Mouse (Mus musculus) C2C12 (cell line): ENCODE data around the gene 9530077C05Rik. TPM values are rescaled to one million over a fixed set of nuclear protein-coding genes. Genes with fewer than 3 reads are reported as not detected.
A peak's percentile ranks its signal among the peaks of the same experiment; 100 is the strongest.

Source experiments
- H3K27me3 ChIP-seq: one replicate; pipeline ENCODE4 v1.6.1; 2011; ENCODE audit not compliant: control insufficient read depth, insufficient read depth, insufficient read length
- H3K36me3 ChIP-seq: one replicate; pipeline ENCODE4 v1.6.1; 2011; ENCODE audit not compliant: control insufficient read depth, insufficient read depth
- H3K4me3 ChIP-seq: one replicate; pipeline ENCODE4 v1.5.1; 2011; ENCODE audit warnings: mild to moderate bottlenecking, control low read depth; ENCODE audit not compliant: poor library complexity, insufficient read depth, severe bottlenecking
- H3K79me2 ChIP-seq: one replicate; pipeline ENCODE4 v1.6.1; 2011; ENCODE audit not compliant: control insufficient read depth, insufficient read depth
- H3K79me3 ChIP-seq: one replicate; pipeline ENCODE4 v1.6.1; 2011; ENCODE audit warnings: low read depth, control low read depth
- H3ac ChIP-seq: one replicate; pipeline ENCODE3; 2011; ENCODE audit warnings: low read depth; ENCODE audit not compliant: control insufficient read depth, insufficient read length
- CEBPB ChIP-seq: IDR thresholded peaks from one replicate; pipeline ENCODE4 v1.6.1; 2011; ENCODE audit warnings: low read depth, mild to moderate bottlenecking, control low read depth, moderate library complexity
- CTCF ChIP-seq: IDR thresholded peaks from one replicate; pipeline ENCODE4 v1.5.1; 2011; ENCODE audit not compliant: control insufficient read depth, insufficient read depth, insufficient read length
- FOSL1 ChIP-seq: IDR thresholded peaks from one replicate; pipeline ENCODE4 v1.8.0; 2011; ENCODE audit warnings: mild to moderate bottlenecking, low read length; ENCODE audit not compliant: poor library complexity, insufficient read depth, severe bottlenecking
- MAX ChIP-seq: IDR thresholded peaks from one replicate; pipeline ENCODE4 v1.6.1; 2011; ENCODE audit warnings: mild to moderate bottlenecking, control low read depth
- MYOD1 ChIP-seq: IDR thresholded peaks from one replicate; pipeline ENCODE4 v1.6.1; 2011; ENCODE audit warnings: low read depth; ENCODE audit not compliant: control insufficient read depth, insufficient read length
- MYOG ChIP-seq: IDR thresholded peaks from one replicate; pipeline ENCODE4 v1.6.1; 2011; ENCODE audit not compliant: control insufficient read depth, insufficient read length; ENCODE audit errors: extremely low read depth
- USF1 ChIP-seq: IDR thresholded peaks from one replicate; pipeline ENCODE4 v1.6.1; 2011; ENCODE audit warnings: low read depth, mild to moderate bottlenecking, control low read depth, moderate library complexity
- long read RNA-seq, 2 experiments: library from polyadenylated mRNA; unstranded; transcript quantifications; one replicate each; pipeline ENCODE4 v2.0.0; 2019 to 2020
- polyA plus RNA-seq: library from polyadenylated mRNA; unstranded; fragments of >200 nt; fragmentation: generic; extraction: Trizol; gene quantifications from one replicate; pipeline ENCODE4 v1.2.1, GENCODE M21; 2012; ENCODE audit warnings: missing spikeins

Gene 9530077C05Rik
- 1.0 TPM for polyA plus RNA-seq
- long read RNA-seq, experiment 1, partial matches to known transcripts: 1 of 4 reads
- long read RNA-seq, experiment 1, other reads (novel, unspliced or antisense): 3 of 4 reads
- long read RNA-seq, experiment 2, partial matches to known transcripts: 4 of 18 reads
- long read RNA-seq, experiment 2, other reads (novel, unspliced or antisense): 12 of 18 reads

DNA sequence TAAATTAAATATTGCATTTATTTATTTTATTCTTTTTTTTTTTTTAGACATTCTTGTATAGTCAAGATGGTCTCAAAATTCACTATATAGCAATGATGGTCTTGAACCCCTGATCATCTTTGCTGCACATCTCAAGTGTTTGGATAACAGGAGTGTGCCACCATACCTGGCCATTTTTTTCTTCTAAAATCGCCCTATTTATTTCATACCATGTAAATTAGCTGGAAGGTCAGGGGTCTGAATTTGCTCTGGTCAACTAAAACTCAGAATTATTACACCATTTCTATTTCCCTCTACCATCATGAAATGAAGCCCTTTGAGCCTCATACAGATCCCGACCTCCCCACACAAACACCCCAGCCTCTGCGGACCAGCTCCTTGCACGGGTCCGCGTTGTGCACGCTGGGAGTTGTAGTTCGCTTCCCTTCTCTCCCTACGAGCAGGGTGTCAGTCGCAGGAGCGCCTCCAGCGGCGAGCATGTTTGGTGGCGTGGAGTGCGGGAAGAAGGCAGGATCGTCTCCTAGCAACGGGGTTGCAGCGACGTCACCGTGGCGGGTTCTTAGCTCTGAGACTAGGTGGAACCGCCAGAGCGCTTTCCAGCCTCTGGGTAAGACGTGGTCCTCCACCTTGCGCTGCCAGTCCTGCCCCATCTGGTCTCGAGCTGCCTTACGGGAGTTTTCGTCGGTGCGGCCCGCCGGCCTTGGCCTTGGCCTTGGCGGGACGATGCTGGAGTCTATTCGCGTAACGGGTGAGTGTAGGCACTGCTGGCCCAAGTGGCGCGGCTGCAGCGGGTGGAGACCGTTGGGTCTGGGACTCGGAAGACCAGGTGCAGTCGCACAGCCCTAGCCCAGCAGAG, at the start of gene 9530077C05Rik:
9530077C05Rik (plus strand) TSS at position 512 of the 856 bp plus-strand sequence.
- Histone ChIP-seq H3ac (peak within 1 kb of the TSS; percentile 63), H3K36me3 (no peaks in the 10 kb centered on the region), H3K27me3 (no peaks in the 10 kb centered on the region), H3K79me3 (no peaks in the 10 kb centered on the region), H3K4me3 (peak within 1 kb of the TSS; percentile 31), H3K79me2 (no peaks in the 10 kb centered on the region)
- TF ChIP-seq CEBPB (no peak), USF1 (no peak), MYOG (no peak), MAX (peak; percentile 74), CTCF (peak; percentile 94)

DNA sequence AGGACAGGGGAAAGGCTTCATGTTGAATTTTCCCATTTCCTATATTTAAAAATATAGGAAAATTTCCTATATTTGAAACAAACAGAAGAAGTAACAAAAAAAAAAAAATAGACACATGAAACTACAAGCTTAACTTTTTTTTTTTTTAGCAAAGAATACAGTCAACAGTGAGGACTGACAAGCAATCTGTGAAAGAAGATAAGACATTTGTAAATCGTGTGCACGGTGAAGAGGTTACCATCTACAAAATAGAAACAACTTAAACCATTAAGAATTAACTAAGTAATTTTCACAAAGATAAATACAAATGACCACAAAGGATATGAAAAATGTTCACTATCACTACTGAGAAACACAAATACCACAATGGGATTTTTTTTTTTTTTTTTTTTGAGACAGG, 45.1 kb upstream of the 9530077C05Rik start:
- Histone ChIP-seq H3K27me3 (no peaks in the 10 kb centered on the region), H3ac (no peak overlapping the region), H3K79me2 (peaks cover 57% of the 10 kb centered on the region), H3K4me3 (no peak overlapping the region), H3K79me3 (peaks cover 6% of the 10 kb centered on the region), H3K36me3 (peaks cover 93% of the 10 kb centered on the region)
- TF ChIP-seq CTCF (no peak), CEBPB (no peak), USF1 (no peak), MYOD1 (no peak), FOSL1 (no peak), MAX (no peak), MYOG (no peak)

DNA sequence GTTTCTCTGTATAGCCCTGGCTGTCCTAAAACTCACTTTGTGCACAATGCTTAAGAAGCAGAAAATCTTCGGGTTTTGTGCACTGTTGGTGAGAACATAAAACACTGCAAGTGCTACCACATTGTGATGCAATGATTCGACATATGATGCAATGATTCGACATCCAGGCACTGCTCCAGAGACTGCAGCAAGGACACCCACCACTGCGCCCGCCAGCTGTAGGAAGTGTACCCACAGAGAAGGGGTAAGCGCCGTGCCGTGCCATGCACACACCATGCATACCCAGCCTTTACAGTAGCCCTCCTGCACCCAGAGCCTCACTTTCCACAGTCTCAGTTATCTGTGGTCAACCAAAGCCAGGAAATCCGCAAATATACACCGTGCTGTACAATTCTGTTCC, 44.7 kb upstream of the 9530077C05Rik start:
- H3K36me3 ChIP-seq: peaks cover 93% of the 10 kb centered on the region

DNA sequence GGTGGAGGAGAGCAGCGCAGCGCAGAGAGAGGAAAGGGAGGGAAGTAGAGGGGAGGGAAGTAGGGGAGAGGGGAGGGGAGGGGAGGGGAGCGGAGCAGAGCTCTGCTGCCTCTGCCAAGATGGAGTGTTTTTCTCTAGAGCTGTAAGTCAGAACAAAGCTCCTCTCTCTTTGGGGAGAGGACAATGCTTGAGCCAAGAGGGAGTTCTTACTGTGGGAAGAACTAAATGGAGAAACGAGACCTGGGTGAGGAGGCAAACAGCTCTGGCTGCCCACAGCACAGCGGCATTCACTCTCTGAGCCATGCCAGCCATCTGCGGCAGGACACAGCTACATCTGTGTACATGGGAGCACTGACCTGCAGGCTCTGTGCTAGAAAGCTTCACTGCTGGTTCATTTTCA, 43.3 kb upstream of the 9530077C05Rik start:
- H3K4me3 ChIP-seq: no peak overlapping the region
- no peak overlapping the region for H3ac ChIP-seq
- peaks cover 63% of the 10 kb centered on the region for H3K79me2 ChIP-seq
- H3K36me3 ChIP-seq: peaks cover 93% of the 10 kb centered on the region
- H3K79me3 ChIP-seq: peaks cover 7% of the 10 kb centered on the region
- no peaks in the 10 kb centered on the region for H3K27me3 ChIP-seq
- TF ChIP-seq FOSL1 (no peak), CTCF (no peak), MYOD1 (no peak), MAX (no peak), MYOG (no peak), CEBPB (no peak), USF1 (no peak)

More for the DNA sequence above, 44.7 kb upstream of the 9530077C05Rik start:
- no peak overlapping the region for H3K4me3 ChIP-seq
- H3K79me2 ChIP-seq: peaks cover 61% of the 10 kb centered on the region
- no peaks in the 10 kb centered on the region for H3K27me3 ChIP-seq
- TF ChIP-seq MYOD1 (no peak), CEBPB (peak; percentile 31), MYOG (no peak)
- peaks cover 6% of the 10 kb centered on the region for H3K79me3 ChIP-seq
- no peak overlapping the region for H3ac ChIP-seq

DNA sequence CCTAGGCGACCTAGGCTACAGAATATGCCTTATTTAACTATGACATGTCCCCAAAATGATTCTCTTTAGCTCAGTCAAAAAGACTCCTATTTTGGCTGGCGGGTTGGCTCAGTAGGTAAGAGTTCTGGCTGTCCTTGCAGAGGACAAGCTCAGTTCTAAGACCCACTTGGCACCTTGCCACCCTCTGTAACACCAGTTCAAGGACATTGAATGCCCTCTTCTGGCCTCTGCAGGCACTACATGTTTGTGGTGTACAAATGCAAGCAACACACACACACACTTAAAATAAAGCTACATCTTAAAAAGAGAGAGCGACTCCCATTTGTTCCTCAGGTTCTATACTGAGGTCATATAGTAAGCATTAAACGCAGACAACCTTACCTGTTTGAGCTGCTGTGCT, 38.6 kb upstream of the 9530077C05Rik start:
- Histone ChIP-seq H3ac (no peak overlapping the region), H3K27me3 (no peaks in the 10 kb centered on the region), H3K79me3 (peaks cover 24% of the 10 kb centered on the region), H3K4me3 (no peak overlapping the region), H3K79me2 (peaks cover 60% of the 10 kb centered on the region), H3K36me3 (peaks cover 93% of the 10 kb centered on the region)
- TF ChIP-seq FOSL1 (no peak), MAX (no peak), MYOG (no peak), USF1 (no peak), MYOD1 (no peak)

DNA sequence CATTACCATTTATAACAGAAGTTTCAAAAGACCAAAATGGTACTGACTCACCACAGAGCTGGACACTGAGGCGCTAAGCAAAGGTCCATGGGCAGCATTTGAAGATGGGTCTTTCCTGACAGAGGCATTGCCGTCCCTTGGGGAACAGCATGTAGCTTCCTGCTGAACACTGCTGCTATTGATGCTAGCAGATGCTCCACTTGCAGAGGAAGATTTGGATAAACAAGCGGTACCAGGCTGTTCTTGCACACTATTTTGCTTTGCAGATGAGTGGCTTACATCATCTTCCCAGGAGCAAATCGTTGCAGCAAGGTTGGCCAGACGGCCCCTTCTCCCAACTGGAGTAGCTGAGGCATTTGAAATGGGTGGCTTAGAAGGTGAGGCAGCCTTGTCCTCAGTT, 35.2 kb upstream of the 9530077C05Rik start:
- H3K4me3 ChIP-seq: no peak overlapping the region
- peaks cover 70% of the 10 kb centered on the region for H3K79me2 ChIP-seq
- H3ac ChIP-seq: no peak overlapping the region
- H3K27me3 ChIP-seq: no peaks in the 10 kb centered on the region
- H3K36me3 ChIP-seq: peaks cover 91% of the 10 kb centered on the region
- TF ChIP-seq USF1 (no peak), CEBPB (no peak), MAX (no peak), MYOD1 (no peak), FOSL1 (no peak), CTCF (no peak), MYOG (no peak)
- peaks cover 44% of the 10 kb centered on the region for H3K79me3 ChIP-seq
